Mouse (Mus musculus): ENCODE measurements around the gene Olfr165. TPM values are rescaled to one million over a fixed set of nuclear protein-coding genes. Genes with fewer than 3 reads are reported as not detected.
"Not testable (repeated sequence)": the region's sequence is repeated elsewhere in the genome, so short reads cannot be mapped to it uniquely, and the experiment has no call there.

Olfr165 gene
- not detected for total RNA-seq (2021)
- long read RNA-seq, experiment 1, result 0 reads
- long read RNA-seq, experiment 2, result 0 reads

DNA sequence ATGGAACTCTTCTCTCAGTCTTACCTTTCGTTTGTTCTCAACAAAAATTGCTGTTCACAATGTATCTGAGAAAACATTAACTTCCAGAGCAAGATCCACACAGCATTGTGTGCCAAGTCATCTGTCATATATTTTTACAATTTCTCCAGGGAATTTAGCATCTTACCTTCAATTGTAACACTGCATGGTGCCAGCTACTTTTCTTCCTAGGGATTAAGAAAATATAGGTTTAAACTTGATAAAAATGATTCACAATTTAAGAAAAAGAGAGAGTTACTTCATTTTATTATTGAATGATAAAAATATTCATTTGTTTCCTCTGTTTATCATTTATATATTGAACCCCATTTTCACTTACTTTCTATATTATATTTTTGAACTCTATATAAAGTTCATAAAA lies at the start of gene Olfr165:
Gene Olfr165 (minus strand): TSS at position 101 of the 400 bp plus-strand sequence.
- DNase-seq (ENCODE audit: low spot score), result no peak

- no peak for DNase-seq (ENCODE audit: low spot score)
Measured at GRCm38 (mm10) chr16:19464365-19464764, 41.4 kb upstream of the Olfr165 start.

DNA sequence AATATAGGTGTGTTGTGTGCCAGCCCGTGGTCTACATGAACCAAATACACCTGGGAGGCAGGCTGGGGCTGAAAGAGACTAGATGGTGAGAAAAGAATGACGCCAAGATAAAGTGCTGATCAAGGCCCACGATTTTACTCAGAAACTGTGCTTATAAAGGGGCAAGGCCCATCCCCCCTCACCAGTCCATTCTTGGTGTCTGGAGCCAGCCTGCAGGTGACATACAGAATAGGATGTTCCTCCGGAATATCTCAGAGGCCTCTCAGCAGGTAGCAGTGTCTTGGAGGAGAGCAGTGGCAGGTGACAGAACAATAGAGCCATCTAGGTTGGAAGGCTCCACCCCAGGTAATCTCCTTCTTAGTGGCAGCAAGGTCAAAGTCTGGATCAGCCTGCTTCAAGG lies 35.8 kb upstream of the Olfr165 start:
- not testable (repeated sequence) for DNase-seq (ENCODE audit: low spot score)

DNA sequence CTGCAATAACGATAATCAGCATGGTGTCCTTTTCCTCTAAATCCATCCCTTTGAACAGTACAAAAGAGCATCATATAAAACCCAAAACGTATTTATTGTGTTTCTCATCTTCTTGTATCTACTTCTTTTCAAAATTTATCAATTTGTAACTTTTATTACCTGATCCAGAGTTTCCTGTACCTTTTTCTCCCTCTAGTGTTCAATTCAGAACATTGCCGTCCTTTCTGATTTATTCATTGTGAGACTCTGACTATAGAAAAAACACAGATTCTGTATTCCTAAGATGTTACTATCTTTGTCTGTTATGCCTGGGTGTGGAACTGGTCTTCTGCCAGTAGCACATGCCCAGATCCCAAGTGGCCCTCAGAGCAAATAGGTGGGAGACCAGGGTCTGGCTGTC lies 35.0 kb downstream of the Olfr165 start:
- no peak for DNase-seq (ENCODE audit: low spot score)

Other genes with a start within 250 kb of the Olfr165 start
- gene Olfr164, start 109.1 kb downstream of the Olfr165 start, total RNA-seq (2021), result not detected
- not detected for gene Olfr166, start 60.6 kb upstream of the Olfr165 start, total RNA-seq (2021)
- not detected for gene Olfr167, start 99.1 kb upstream of the Olfr165 start, total RNA-seq (2021)
- not detected for gene Olfr168, start 112.4 kb upstream of the Olfr165 start, total RNA-seq (2021)
- not detected for gene Olfr169, start 148.7 kb upstream of the Olfr165 start, total RNA-seq (2021)
- not detected for gene Olfr170, start 188.7 kb upstream of the Olfr165 start, total RNA-seq (2021)
- not detected for gene Olfr171, start 206.8 kb upstream of the Olfr165 start, total RNA-seq (2021)

Data from gastrocnemius, adult 18-20 months (tissue).